Mouse (Mus musculus) gonadal fat pad, adult 2 months (tissue): Measurements from ENCODE around the gene Cd9. TPM values are rescaled to one million over a fixed set of nuclear protein-coding genes. Genes with fewer than 3 reads are reported as not detected.

Source experiments
- DNase-seq: peaks from one replicate; pipeline ENCODE4 v3.0.0-alpha.2; 2012; ENCODE audit warnings: low read depth
- polyA plus RNA-seq: library from polyadenylated mRNA; depleted of rRNA; stranded (reverse); fragments of >200 nt; gene quantifications from 2 replicates; pipeline ENCODE4 v1.2.3, GENCODE M21; 2012

Gene Cd9
- polyA plus RNA-seq, 1 experiment = 217 TPM

DNA sequence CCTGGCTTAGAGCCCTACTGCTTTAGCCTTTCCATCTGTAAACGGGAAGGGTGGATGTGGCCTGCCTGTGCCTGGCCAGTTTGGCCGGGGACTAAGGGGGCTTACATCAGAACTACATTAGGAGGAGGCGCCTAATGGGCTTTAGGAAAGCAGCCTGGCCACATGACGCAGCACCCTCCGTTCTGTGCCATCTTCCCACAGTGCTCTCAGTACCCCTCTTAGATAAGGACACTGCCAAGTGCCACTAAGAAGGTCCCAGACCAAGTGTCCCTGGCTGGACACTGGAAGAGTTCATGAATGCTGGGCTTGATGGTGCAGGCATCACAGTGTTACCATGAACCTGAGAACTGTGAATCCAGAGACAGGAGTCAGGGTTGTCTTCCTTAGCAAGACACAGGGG lies 20.7 kb downstream of the Cd9 start:
- DNase-seq = no peak

DNA sequence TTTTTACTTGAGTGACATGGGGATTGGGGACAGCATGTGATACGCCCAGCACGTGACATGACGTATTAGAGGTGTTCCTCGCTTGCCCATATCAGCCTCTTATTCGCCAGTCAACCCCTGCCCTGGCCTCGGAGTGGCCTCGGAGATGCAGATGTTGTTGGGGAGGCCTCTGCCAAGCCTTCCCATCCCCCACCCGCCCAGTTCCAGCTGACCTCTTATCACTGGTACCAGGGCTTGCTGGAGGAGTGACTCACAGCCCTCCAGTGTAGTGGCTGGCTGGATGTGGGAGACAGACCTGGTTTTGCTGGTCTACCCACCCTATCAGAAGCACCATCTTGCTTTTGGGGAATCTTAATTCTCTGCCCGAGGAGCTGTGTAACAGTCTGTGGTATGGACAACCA lies 21.3 kb downstream of the Cd9 start:
- DNase-seq = no peak

DNA sequence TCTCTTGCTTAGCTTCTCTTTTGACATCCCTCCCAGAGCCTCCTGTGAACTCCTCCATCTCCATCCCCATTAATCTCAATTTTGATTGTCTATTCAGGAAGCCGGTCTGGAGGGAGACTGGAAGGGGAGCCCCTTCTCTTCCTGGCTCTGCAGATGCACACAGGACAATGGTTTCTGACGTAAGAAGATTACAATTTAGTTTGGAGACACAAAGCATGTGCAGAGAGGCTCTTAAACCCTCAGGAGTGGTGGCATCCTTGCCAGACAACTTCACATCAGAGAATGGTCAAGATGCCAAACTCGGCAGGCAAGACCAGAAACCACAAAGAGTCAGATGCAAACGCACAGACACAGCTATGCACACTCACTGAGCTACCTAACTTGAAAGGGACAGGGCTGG lies 22.7 kb downstream of the Cd9 start:
- DNase-seq = no peak

DNA sequence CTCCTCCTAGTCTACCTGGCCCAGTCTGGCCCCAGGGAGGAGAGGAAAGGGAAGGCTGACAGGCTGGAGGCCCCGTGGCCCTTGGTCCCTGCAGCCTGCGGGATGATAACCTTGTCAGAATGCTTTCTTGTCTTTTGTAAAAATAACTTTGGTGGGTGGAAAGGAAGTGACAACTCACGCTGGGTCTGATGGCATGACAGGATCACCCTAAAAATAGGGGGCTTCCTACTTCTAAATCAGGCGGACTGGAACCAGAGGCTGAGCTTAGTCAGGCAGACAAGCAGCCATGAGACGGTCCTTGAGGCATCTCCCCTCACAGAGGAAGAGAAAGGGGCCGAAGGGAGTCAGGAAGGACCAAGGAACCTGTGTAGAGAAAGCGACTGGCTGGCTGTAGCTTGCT lies 23.3 kb downstream of the Cd9 start:
- DNase-seq = no peak

DNA sequence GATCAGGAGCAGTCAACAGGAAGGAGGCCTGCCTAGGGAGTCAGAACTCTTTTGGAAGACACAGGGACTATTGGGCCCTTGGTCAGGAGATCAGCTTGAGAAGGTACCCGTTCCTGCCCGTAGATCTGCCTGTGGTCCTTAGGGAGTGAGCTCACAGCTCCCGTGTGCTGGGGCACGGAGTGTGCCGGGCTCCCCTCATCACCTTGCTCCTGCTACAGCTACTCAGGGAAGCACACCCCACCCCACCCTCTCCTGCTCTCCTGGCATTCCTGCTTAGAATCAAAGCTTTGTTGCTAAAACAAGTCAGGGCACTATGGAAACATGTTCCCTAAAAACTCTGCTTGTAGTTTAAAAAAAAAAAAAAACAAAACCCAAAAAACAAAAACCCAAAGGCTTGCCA lies 24.0 kb downstream of the Cd9 start:
- DNase-seq = no peak

DNA sequence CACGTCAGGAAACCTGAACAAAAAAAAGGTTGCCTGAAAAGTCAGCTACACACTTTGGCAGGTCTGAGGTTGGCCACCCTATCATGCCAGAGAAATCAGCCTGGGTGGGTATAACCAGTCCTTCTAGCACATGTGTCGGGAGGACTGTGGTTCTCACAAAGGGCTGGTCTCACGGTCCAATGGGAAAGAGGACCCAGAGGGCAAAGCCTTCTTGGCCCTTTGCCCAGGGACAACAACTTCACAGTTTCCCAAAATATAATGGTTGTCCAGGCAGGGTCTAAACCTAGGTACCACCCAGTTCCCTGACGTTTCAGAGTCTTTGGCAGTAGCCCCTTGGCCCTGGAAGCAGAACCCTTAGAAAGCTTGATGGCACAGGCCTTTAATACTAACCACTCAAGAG lies 25.4 kb downstream of the Cd9 start:
- DNase-seq = no peak

DNA sequence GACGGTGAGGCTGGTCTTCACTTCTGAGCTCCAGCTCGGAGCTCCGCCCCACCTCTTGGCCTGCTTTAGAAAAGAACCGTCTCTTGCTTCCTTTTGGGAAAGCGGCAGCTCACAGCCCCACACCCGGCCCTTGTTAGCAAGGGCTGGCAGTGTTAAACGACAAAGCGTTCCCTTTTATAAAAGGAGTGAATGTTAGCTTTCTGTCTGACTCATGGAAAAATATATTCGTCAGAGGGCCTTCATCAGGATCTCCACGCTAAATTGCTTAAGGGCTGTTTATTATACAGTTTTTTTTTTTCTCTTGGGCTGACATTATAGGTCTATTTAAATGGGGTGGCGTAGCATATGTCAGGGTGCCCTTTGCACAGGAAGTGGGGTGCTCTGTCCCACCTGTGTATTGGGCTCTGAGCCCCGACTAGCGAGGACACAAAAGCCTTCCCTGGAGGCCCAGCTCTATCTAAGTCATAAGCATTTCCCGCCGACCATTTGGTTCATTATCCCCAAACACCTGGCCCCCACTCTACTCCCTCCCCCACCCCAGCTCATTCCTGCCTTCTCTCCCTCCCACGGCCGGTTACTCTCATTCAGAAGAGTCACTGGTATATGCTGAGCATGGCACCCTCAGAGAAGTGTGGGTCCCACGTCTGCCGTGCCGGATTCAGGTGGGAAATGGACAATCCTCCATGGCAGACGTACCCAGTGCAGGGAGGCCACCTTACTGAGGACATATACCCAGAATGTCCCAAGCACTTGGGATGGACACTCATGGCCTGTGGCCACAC lies 26.2 kb downstream of the Cd9 start:
- no peak for DNase-seq

DNA sequence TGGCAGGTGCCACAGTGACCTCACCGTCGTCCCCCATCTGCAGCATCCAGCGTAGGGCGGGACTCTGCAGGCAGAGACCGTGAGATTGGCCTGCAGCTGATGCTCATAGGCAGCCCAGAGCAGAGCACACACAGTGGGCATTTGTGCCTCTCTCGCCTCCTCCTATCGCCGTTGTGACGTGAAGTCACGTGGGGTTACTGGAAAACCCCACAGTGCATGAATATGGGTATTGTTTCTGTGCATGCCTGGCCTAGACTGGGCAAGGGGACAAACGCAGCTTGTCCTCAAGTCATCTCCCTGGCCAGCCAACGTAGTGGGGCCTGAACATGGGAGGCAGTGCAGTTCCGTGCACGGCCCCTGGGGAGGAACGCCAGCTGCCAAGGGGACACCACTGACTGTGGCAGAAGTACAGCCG lies 27.3 kb downstream of the Cd9 start:
- no peak for DNase-seq

DNA sequence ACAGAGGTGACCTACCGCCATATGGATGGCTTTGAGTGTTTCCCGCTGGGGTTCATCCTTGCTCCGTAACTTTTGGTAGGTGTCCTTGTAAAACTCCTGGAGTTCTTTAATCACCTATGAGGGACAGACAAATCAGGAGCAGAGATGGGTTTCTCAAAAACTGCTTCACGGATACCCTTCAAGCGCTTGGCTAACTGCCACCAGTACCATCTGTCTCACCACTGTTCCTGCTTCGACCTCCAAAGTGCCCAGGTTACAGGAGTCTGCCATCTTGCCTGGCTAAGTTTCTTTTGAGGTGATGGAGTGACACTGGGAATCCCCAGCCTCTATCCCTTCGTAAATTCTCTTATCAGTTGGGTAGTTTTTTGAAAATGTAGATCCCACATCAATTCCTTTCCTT lies 32.3 kb downstream of the Cd9 start:
- DNase-seq = no peak

DNA sequence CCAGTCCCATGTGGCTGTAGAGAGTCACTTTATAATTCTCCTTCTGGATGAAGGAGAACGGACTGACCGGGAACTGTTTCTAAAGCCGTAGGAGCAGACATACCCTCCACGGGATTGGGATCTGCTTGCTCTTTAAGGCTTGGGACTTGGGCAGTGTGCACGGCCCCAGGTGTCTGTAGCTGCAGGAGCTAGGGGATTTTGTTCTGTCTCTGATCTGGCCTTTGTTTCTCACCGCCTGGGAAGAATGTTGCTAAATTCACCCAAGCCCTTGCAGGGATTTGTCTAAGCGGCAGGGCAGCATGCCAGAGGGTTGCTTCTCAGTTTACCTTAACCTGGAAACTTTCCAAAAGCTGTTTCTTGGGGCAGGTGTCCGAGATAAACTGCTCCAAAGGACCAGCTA lies 32.8 kb downstream of the Cd9 start:
- no peak for DNase-seq

DNA sequence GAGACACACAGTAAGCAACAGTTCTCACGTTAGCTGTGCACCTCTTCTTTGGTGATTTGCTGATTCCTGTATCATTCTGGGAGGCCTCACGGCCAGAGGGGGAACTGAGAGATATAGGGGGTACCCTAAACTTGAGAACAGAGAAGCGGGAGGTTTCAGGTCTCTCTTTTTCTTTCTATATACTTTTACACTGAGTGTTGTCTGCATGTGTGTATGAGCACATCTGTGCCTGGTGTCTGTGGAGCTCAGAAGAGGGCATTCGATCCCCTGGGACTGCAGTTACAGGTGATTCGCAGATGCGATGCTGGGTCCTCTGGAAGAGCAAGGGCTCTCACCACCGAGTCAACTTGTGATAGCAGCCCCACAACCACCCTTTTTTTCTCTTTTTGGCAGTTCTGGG lies 33.3 kb downstream of the Cd9 start:
- DNase-seq = no peak

DNA sequence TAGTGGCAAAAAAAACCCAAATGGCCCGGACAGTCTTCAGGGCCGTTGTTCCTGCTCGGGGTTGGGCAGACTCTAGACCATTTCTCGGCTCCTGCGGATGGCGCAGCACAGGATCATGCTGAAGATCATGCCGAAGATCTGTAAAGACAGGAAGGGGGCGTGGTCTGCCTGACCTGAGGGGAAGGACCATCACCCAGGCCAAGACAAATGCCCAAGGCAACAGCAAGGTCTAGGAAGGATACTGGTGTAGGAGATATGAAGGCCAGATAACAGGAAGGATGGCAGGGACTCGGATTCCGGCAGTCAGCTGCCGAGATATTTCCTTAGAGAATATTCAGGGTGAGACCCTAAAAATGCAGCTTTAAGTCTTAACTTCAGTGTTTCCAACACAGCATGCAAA lies 34.0 kb downstream of the Cd9 start:
- no peak for DNase-seq

DNA sequence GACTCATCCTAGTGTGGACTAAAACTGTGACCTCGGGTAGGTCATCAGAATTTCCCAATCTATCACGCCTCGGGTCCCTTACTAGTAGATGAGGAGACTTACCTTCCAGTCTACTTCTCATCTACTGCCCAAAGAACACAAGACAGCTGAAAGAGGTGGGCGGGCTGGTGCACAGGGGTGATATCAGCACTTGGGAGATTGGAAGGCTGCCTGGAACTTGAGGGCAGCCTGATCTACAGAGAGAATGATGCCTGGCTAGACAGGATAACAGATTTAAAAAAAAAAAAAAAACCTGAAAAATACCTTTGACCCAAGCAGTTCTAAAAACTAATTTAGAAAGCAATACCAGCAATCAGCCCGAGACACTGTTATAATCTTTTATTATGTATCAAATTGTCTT lies 34.7 kb downstream of the Cd9 start:
- no peak for DNase-seq

DNA sequence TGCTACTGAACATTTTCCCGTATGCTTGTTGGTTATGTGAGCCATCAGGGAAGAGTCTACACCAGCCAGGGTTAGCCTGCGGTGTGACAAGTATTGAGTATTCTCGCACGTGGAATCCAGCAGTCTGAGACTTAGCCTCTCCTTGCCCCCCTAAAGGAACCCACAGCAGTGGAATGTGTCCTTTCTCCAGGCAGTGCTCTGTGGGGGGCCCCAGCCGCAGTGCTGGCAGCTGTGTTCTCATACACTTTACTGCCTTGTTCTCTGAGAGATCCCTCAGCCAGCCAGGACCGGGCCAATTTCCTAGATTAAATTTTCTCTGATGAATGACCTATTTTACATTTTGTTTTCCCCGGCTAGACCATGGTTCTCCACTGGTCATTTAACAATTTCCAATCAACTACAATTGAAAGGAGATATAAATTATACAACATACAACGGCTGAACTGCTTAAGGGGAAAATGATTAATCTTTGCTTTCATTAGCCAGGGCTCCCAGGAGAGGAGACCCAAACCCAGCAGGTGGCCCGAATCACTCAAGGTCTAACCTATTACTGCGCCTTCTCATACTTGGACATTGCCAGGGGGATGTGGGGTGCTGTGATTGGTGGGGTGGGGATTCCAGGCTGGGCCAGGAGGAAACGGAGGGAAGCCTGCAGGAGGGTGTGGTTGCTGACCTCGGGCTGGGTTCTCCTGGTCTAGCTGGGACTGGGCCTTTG lies 38.6 kb downstream of the Cd9 start:
- DNase-seq = no peak

DNA sequence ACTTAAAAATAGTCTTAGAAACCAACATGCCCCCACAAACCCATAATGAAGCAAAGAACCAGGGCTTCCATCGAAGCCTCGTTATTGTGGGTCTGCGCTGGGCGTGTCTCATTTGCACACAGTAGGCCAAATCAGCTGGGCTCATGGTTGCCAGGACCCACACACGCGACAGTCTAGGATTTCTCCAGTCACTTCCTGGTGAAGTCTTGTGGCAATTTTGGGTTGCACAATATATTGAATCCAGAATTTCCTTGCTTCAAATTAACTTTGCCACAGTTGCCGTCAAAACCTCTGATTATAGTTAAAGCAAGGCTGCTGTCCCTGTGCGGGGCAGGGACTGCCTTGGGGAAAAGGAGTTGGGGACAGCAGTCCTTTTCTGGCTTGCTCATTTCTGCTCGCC lies 39.9 kb downstream of the Cd9 start:
- no peak for DNase-seq

DNA sequence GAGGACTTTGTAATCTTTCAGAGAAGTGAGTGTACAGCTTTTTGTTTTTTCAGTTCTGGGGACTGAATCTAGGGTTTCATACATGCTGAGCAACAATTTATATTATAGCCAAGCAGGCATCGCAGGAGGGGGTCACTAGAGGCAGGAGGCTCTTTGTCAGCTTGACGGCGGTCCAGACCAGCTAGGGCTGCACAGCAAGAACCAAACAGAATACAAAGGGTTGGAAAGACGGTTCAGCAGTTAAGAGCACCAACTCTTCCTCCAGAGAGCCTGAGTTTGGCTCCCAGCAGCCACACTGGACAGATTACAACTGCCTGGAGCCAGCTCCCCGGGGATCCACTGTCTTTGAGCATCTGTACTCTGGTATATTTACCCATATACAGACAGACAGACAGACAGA lies 40.3 kb downstream of the Cd9 start:
- no peak for DNase-seq

DNA sequence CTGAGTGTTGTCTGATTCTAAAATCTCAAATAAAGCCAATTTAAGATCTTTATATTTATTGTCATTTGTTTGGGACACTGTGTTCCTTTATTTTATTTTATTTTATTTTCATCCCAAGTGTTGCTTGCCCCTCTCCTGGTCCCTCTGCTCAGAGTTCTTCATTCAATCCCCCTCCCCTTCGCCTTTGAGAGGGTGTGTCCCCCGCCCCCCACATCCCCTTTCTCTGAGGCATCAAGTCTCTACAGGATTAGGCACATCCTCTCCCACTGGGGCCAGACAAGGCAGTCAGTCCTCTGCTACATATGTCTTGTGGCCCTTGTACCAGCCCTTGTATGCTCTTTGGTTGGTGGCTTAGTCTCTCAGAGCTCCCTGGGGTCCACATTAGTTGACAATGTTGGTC lies 46.9 kb downstream of the Cd9 start:
- DNase-seq = no peak

DNA sequence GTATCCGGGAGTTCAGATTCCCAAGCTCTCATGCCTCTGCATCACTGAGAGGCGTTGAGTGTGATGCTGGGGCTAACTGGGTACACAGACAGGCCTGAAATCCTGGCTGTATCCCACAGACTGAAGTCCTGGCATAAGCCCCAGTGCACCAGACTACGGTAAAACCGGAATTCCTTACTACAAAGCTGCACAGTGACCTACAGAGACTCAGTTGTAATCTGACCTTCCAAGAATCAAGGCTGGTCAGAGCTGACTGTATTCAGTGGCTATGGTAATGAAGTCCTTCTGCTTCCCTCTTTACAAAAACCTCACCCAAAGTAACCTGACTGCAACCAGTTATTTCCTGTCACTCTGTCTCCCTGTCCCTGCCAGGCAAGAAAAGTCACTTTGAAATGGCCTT lies 47.4 kb downstream of the Cd9 start:
- DNase-seq = no peak

DNA sequence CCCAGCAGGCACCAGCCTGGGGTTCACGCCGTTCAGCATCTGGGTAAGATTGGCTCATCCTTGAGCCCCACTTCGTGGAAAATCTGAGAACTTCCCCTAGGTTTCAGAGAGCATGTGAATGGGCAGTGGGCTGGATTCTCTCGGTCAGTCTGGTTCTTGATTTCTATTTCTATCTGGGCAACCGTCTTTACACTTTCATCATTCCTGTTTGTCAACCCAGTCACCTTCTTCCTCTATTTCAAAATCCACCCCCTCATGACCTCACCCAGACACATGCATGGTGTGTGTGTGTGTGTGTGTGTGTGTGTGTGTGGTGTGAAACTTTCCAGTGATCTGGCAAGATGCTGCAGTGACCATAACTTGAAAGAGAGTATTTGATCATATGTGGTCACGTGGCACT lies 49.2 kb downstream of the Cd9 start:
- DNase-seq = no peak

DNA sequence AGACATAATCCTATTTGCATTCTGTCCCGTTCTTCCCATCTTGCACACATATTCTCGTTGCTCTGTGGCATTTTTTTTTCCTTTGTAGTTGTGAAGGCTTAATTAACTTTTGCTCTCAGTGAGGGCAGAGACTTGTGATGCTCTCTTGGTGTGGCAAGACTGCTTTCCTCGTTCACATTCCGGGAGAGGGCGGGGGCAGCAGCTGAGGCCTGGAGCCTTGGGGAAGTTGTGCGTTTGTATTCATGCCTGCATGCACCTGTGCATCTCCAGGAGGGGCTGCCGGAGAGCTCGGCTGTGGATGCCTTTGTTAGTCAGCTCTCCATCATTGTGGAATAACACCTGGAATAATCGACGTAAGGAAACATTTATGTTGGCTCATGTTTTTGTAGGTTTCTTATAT lies 52.0 kb downstream of the Cd9 start:
- no peak for DNase-seq

DNA sequence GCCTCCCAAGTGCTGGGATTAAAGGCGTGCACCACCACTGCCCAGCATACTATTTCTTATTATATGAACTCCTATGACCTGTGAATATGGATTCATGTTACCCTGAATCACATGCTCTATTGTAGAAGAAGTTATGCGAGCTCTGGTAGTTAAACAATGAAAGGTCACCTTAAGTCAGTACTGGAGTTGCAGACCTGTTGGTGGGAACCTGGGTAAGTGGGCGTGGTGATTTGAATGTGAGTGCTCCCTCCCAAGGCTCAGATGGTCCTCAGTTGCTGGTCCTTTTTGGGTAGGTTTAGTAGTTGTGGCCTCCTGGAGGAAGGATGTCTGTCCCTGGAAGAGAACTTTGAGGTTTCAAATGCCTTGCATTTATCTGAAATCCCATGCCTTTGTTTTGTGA lies 57.8 kb downstream of the Cd9 start:
- no peak for DNase-seq

DNA sequence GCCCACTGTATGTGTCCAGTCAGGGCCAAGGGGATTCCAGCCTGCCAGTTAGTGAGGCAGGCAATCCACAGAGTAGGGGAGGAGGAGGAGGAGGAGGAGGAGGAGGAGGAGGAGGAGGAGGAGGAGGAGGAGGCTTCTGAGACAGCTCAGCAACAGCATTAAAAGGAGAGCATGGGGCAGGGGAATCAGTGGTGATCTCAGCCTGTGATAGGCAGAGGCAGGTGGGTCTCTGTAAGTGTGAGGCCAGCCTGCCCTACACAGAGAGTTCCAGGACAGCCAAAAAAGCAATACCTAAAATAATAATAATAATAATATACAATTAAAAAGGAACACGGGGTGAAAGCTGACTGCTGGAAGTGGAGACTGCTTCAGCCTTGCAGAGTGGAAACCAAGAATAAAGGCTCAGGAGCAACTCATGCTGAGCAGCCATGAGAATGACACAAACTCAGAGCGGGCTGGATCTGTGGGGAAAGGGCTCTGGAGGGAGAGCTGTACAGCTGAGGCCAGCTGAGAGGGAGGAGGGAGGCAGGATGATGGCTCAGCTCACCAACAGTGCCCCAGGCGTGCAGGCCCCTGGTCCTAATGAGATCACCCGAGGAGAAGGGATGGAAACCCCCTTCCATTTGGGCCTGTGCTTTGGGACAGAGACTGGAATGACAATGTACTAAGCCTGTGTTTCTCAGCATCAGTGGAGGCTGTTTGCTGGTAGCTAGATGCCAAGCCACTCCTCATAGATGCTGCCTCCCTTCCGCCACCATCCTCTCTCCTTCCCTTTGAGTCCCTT lies 59.7 kb downstream of the Cd9 start:
- no peak for DNase-seq
